Mouse (Mus musculus) stomach, embryonic 16.5 days (tissue): ENCODE results near the gene Baiap2. TPM values are rescaled to one million over a fixed set of nuclear protein-coding genes. Genes with fewer than 3 reads are reported as not detected.

ENCODE experiments used
- ATAC-seq: fragments of 200-750 bp; cut with Nextera tagmentation; 2 replicates; pipeline ENCODE4 v1.8.0; 2017; ENCODE audit warnings: moderate number of reproducible peaks, moderate TSS enrichment; ENCODE audit not compliant: insufficient read depth, low FRiP score
- H3K27ac ChIP-seq: fragments of 300-500 bp; sonication (generic); 2 replicates; pipeline ENCODE4 v1.5.1; 2014; ENCODE audit warnings: low read length
- H3K27me3 ChIP-seq: fragments of 300-500 bp; sonication (generic); 2 replicates; pipeline ENCODE4 v1.6.1; 2014; ENCODE audit warnings: low read length, control low read depth, mixed read lengths; ENCODE audit not compliant: control insufficient read depth, insufficient read depth
- H3K36me3 ChIP-seq: fragments of 300-500 bp; sonication (generic); 2 replicates; pipeline ENCODE4 v1.6.1; 2014; ENCODE audit warnings: low read length; ENCODE audit not compliant: control insufficient read depth, insufficient read depth
- H3K4me1 ChIP-seq: fragments of 300-500 bp; sonication (generic); 2 replicates; pipeline ENCODE4 v1.6.1; 2014; ENCODE audit warnings: low read length, control low read depth, mixed read lengths; ENCODE audit not compliant: control insufficient read depth, insufficient read depth
- H3K4me2 ChIP-seq: fragments of 300-500 bp; sonication (generic); 2 replicates; pipeline ENCODE4 v1.6.1; 2014; ENCODE audit warnings: low read depth, low read length, mixed read lengths
- H3K4me3 ChIP-seq: fragments of 300-500 bp; sonication (generic); replicated peaks from 2 replicates; pipeline ENCODE4 v1.5.1; 2014; ENCODE audit warnings: mild to moderate bottlenecking, low read length
- H3K9ac ChIP-seq: fragments of 300-500 bp; sonication (generic); 2 replicates; pipeline ENCODE4 v1.6.1; 2014; ENCODE audit warnings: low read length
- H3K9me3 ChIP-seq: fragments of 300-500 bp; sonication (generic); replicated peaks from 2 replicates; pipeline ENCODE4 v1.6.1; 2016; ENCODE audit warnings: low read length, control low read depth; ENCODE audit not compliant: control insufficient read depth
- WGBS: fragments of 180-500 bp; shearing (Covaris S2); extraction: QIAGEN DNeasy Blood & Tissue Kit; methylation state at CpG from one replicate; pipeline ENCODE4 v1.1.7; 2014; 5-methylcytosine and 5-hydroxymethylcytosine counted together
- polyA plus RNA-seq: library from polyadenylated mRNA; unstranded; fragments of >200 nt; fragmentation: Nextera tagmentation; extraction: Ambion mirVana; gene quantifications from 2 replicates; pipeline ENCODE4 v1.2.1, GENCODE M21; 2015

Baiap2 gene
- polyA plus RNA-seq, 1 experiment from 2014 or later = 41.4 TPM

GRCm38 (mm10) chr11:119907006-119907650 lies 35.4 kb upstream of the Baiap2 start:
- Histone ChIP-seq H3K4me3 (no peak overlapping the region), H3K27ac (no peak overlapping the region), H3K4me2 (no peak overlapping the region), H3K27me3 (no peaks in the 10 kb centered on the region), H3K4me1 (no peaks in the 10 kb centered on the region), H3K36me3 (no peaks in the 10 kb centered on the region), H3K9ac (no peak overlapping the region), H3K9me3 (no peaks in the 10 kb centered on the region)
- ATAC-seq = no peak
- WGBS = 39% methylated on average over 7 of the region's 7 CpGs

- H3K4me3 ChIP-seq = no peak overlapping the region
- no peaks in the 10 kb centered on the region for H3K9me3 ChIP-seq
- H3K36me3 ChIP-seq = no peaks in the 10 kb centered on the region
- no peak for ATAC-seq
- 0 out of 2 replicates have a peak, but pooled peaks cover under 1% of the 10 kb centered on the region for H3K4me1 ChIP-seq
- 49% methylated on average over 7 of the region's 7 CpGs for WGBS
- no peaks in the 10 kb centered on the region for H3K27me3 ChIP-seq
- no peak overlapping the region for H3K27ac ChIP-seq
- H3K9ac ChIP-seq = no peak overlapping the region
- H3K4me2 ChIP-seq = no peak overlapping the region
Observed at GRCm38 (mm10) chr11:119907711-119908110, 34.9 kb upstream of the Baiap2 start.

- H3K9me3 ChIP-seq = no peaks in the 10 kb centered on the region
- no peak overlapping the region for H3K27ac ChIP-seq
- no peaks in the 10 kb centered on the region for H3K36me3 ChIP-seq
- no peak overlapping the region for H3K4me2 ChIP-seq
- H3K4me3 ChIP-seq = no peak overlapping the region
- no peaks in the 10 kb centered on the region for H3K27me3 ChIP-seq
- H3K4me1 ChIP-seq = peaks cover 7% of the 10 kb centered on the region; the same call in 1 of the 2 replicates
- no peak for ATAC-seq
- 0% methylated on average over 5 of the region's 5 CpGs for WGBS
- peak overlapping the region; percentile 57; the same call in 1 of the 2 replicates for H3K9ac ChIP-seq
Observed at GRCm38 (mm10) chr11:119909436-119909835, 33.1 kb upstream of the Baiap2 start.

GRCm38 (mm10) chr11:119912845-119913244 lies 29.7 kb upstream of the Baiap2 start:
- Histone ChIP-seq H3K27ac (peak overlapping the region; percentile 84; the same call in 1 of the 2 replicates), H3K27me3 (no peaks in the 10 kb centered on the region), H3K9ac (peak overlapping the region; percentile 95), H3K4me2 (peak overlapping the region; percentile 64), H3K4me3 (peak overlapping the region; percentile 90), H3K4me1 (peaks cover 30% of the 10 kb centered on the region), H3K9me3 (no peaks in the 10 kb centered on the region), H3K36me3 (0 out of 2 replicates have a peak, but pooled peaks cover 8% of the 10 kb centered on the region)
- 13% methylated on average over 7 of the region's 7 CpGs for WGBS
- no peak for ATAC-seq

- Histone ChIP-seq H3K4me3 (peak within 1 kb of the TSS; percentile 90), H3K4me1 (peaks cover 30% of the 10 kb centered on the region), H3K9ac (peak within 1 kb of the TSS; percentile 95), H3K36me3 (peaks cover 14% of the 10 kb centered on the region; the same call in 1 of the 2 replicates), H3K27ac (peak within 1 kb of the TSS; percentile 84), H3K27me3 (no peaks in the 10 kb centered on the region), H3K9me3 (no peaks in the 10 kb centered on the region), H3K4me2 (peak within 1 kb of the TSS; percentile 64)
- peak; percentile 74 for ATAC-seq
- under 1% methylated on average over 48 of the region's 48 CpGs for WGBS
Observed at GRCm38 (mm10) chr11:119913291-119913934, 29.1 kb upstream of the Baiap2 start, which contains the start of gene Chmp6. Gene Chmp6 (plus strand): TSS chr11:119913441.

GRCm38 (mm10) chr11:119913935-119914314 lies 28.6 kb upstream of the Baiap2 start:
- Histone ChIP-seq H3K36me3 (peaks cover 15% of the 10 kb centered on the region; the same call in 1 of the 2 replicates), H3K4me3 (peak overlapping the region; percentile 90), H3K4me1 (peaks cover 30% of the 10 kb centered on the region), H3K9ac (peak overlapping the region; percentile 95), H3K27me3 (no peaks in the 10 kb centered on the region), H3K9me3 (no peaks in the 10 kb centered on the region), H3K27ac (peak overlapping the region; percentile 84), H3K4me2 (peak overlapping the region; percentile 64)
- peak; percentile 10; the same call in 1 of the 2 replicates for ATAC-seq
- WGBS = under 1% methylated on average over 26 of the region's 26 CpGs

- no peaks in the 10 kb centered on the region for H3K27me3 ChIP-seq
- H3K9me3 ChIP-seq = no peaks in the 10 kb centered on the region
- H3K36me3 ChIP-seq = peaks cover 20% of the 10 kb centered on the region; the same call in 1 of the 2 replicates
- peaks cover 30% of the 10 kb centered on the region for H3K4me1 ChIP-seq
- peak overlapping the region; percentile 95 for H3K9ac ChIP-seq
- WGBS = 11% methylated on average over 4 of the region's 4 CpGs
- peak overlapping the region; percentile 90 for H3K4me3 ChIP-seq
- peak overlapping the region; percentile 64 for H3K4me2 ChIP-seq
- ATAC-seq = no peak
- H3K27ac ChIP-seq = peak overlapping the region; percentile 84
Observed at GRCm38 (mm10) chr11:119914381-119914780, 28.2 kb upstream of the Baiap2 start.

- H3K4me3 ChIP-seq = no peak overlapping the region
Observed at GRCm38 (mm10) chr11:119915666-119916065, 26.9 kb upstream of the Baiap2 start.

More at GRCm38 (mm10) chr11:119915666-119916065, 26.9 kb upstream of the Baiap2 start:
- H3K9ac ChIP-seq = peak overlapping the region; percentile 56
- no peaks in the 10 kb centered on the region for H3K27me3 ChIP-seq
- H3K4me1 ChIP-seq = peaks cover 30% of the 10 kb centered on the region
- no peak for ATAC-seq
- H3K36me3 ChIP-seq = peaks cover 22% of the 10 kb centered on the region; the same call in 1 of the 2 replicates
- H3K4me2 ChIP-seq = peak overlapping the region; percentile 64
- no peaks in the 10 kb centered on the region for H3K9me3 ChIP-seq
- WGBS = 73% methylated on average over 9 of the region's 9 CpGs
- H3K27ac ChIP-seq = peak overlapping the region; percentile 75
